Mouse (Mus musculus) hindbrain, postnatal 0 days (tissue): ENCODE measurements around the gene Inpp4b. TPM values are rescaled to one million over a fixed set of nuclear protein-coding genes. Genes with fewer than 3 reads are reported as not detected.

Experiments
- ATAC-seq: fragments of 200-750 bp; cut with Nextera tagmentation; 2 replicates; pipeline ENCODE4 v1.8.0; 2017; ENCODE audit warnings: mild to moderate bottlenecking, moderate TSS enrichment, moderate library complexity
- DNase-seq: peaks from one replicate; pipeline ENCODE4 v3.0.0-alpha.2; 2015; ENCODE audit warnings: low spot score
- H3K27ac ChIP-seq: fragments of 300-500 bp; sonication (generic); 2 replicates; pipeline ENCODE4 v1.5.1; 2014; ENCODE audit warnings: mild to moderate bottlenecking
- H3K27me3 ChIP-seq: fragments of 300-500 bp; sonication (generic); 2 replicates; pipeline ENCODE4 v1.6.1; 2014; ENCODE audit warnings: low read length, mixed read lengths; ENCODE audit not compliant: insufficient read depth
- H3K36me3 ChIP-seq: fragments of 300-500 bp; sonication (generic); 2 replicates; pipeline ENCODE4 v1.6.1; 2014; ENCODE audit warnings: low read length, mixed read lengths; ENCODE audit not compliant: insufficient read depth
- H3K4me1 ChIP-seq: fragments of 300-500 bp; sonication (generic); 2 replicates; pipeline ENCODE4 v1.6.1; 2014; ENCODE audit warnings: antibody characterized with exemption, low read length, mixed read lengths; ENCODE audit not compliant: insufficient read depth
- H3K4me2 ChIP-seq: fragments of 300-500 bp; sonication (generic); 2 replicates; pipeline ENCODE4 v1.6.1; 2014; ENCODE audit warnings: low read depth, mild to moderate bottlenecking, low read length, moderate library complexity, mixed read lengths
- H3K4me3 ChIP-seq: fragments of 300-500 bp; sonication (generic); 2 replicates; pipeline ENCODE4 v1.5.1; 2014; ENCODE audit warnings: low read length
- H3K9ac ChIP-seq: fragments of 300-500 bp; sonication (generic); replicated peaks from 2 replicates; pipeline ENCODE4 v1.6.1; 2014; ENCODE audit warnings: mild to moderate bottlenecking, low read length, moderate library complexity, mixed read lengths
- H3K9me3 ChIP-seq: fragments of 300-500 bp; sonication (generic); 2 replicates; pipeline ENCODE4 v1.6.1; 2016; ENCODE audit warnings: low read length, mixed read lengths
- CTCF ChIP-seq: IDR thresholded peaks from 2 replicates; pipeline ENCODE4 v1.5.1; 2016; ENCODE audit warnings: antibody characterized with exemption, control low read depth, low read depth
- WGBS: fragments of 180-500 bp; shearing (Covaris S2); extraction: QIAGEN DNeasy Blood & Tissue Kit; methylation state at CpG from one replicate; pipeline ENCODE4 v1.1.7; 2014; 5-methylcytosine and 5-hydroxymethylcytosine counted together
- polyA plus RNA-seq: library from polyadenylated mRNA; unstranded; fragments of >200 nt; fragmentation: Nextera tagmentation; extraction: Ambion mirVana; gene quantifications from 2 replicates; pipeline ENCODE4 v1.2.1, GENCODE M21; 2015
- total RNA-seq: library from RNA; depleted of rRNA; stranded (reverse); fragments of >200 nt; gene quantifications from 2 replicates; pipeline ENCODE4 v1.2.3, GENCODE M21; 2014

The Inpp4b gene
- total and polyA plus RNA-seq, 2 experiments from 2014 or later = 8.1 to 8.2 TPM

DNA sequence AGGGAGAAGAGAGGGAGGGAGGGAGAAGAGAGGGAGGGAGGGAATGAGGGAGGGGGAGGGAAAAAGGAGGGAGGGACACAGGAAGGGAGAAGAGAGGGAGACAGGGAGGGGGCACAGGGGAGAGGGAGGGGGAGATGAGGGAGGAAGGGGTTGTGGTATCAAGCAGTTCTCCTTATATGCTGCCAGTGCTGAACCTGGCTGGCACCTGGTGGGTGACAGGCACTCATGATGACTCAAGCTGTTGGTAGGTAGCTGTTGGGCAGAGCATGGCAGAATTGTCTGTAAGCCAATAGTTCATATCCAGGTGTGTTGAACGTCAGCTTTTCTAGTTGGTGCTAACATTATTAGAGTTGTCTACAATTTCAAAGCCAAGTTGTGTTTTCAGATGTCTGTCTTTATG, 512.7 kb downstream of the Inpp4b start:
- WGBS = 80% methylated on average over 1 of the region's 1 CpGs
- H3K4me1 ChIP-seq = no peaks in the 10 kb centered on the region
- no peak overlapping the region for H3K4me3 ChIP-seq
- no peak overlapping the region for H3K27ac ChIP-seq
- ATAC-seq (no peak), DNase-seq (no peak)
- H3K9ac ChIP-seq = no peak overlapping the region
- H3K4me2 ChIP-seq = no peak overlapping the region
- H3K27me3 ChIP-seq = no peaks in the 10 kb centered on the region
- no peak for TF ChIP-seq CTCF
- H3K9me3 ChIP-seq = no peaks in the 10 kb centered on the region
- H3K36me3 ChIP-seq = no peaks in the 10 kb centered on the region

DNA sequence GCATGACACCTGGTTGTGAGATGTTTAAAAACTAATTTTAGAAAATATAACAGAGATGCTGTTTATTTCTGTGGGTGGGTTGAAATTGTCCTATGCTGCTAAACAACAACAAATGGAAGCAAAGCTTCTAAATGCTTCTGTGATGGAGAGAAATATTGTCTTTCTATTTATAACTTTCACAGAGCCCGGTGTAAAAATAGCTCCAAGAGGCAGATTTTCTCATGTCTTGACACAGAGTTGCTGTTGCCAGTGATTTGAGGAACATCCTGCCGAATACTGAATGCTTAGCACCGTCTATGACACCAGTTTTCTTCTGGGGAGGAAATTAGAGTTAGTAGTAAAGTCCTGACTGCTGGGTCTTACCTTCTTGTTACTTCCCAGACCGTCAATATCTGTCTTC, 513.8 kb downstream of the Inpp4b start:
- no peak for DNase-seq
- 76% methylated on average over 4 of the region's 4 CpGs for WGBS
- Histone ChIP-seq H3K4me3 (no peak overlapping the region), H3K27ac (no peak overlapping the region), H3K9me3 (no peaks in the 10 kb centered on the region), H3K4me2 (no peak overlapping the region), H3K4me1 (no peaks in the 10 kb centered on the region), H3K9ac (no peak overlapping the region), H3K27me3 (no peaks in the 10 kb centered on the region), H3K36me3 (no peaks in the 10 kb centered on the region)
- no peak for TF ChIP-seq CTCF
- ATAC-seq = no peak

DNA sequence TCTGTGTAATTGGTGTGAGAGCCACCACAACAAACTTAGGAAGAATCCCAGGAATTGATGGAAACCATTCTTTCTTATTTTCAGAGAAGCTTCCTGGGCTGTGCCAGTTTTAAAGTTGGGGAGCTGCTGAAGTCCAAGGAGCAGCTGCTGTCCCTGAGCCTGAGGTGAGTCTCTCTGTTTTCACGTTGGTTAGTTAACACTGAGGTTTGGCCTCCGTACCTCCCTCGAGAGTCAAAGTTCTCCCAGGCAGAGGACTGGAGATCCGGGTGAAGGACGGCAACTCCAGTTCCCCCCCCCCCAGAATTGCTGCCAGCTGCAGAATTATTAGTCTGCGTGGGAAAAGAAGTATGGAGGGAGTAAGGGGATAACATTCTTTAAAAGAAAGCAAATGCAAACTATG, 514.3 kb downstream of the Inpp4b start:
- Histone ChIP-seq H3K9ac (no peak overlapping the region), H3K27me3 (no peaks in the 10 kb centered on the region), H3K9me3 (no peaks in the 10 kb centered on the region), H3K36me3 (no peaks in the 10 kb centered on the region), H3K27ac (no peak overlapping the region), H3K4me1 (no peaks in the 10 kb centered on the region), H3K4me2 (no peak overlapping the region), H3K4me3 (no peak overlapping the region)
- DNase-seq (no peak), ATAC-seq (no peak)
- no peak for TF ChIP-seq CTCF
- WGBS = 78% methylated on average over 6 of the region's 6 CpGs

DNA sequence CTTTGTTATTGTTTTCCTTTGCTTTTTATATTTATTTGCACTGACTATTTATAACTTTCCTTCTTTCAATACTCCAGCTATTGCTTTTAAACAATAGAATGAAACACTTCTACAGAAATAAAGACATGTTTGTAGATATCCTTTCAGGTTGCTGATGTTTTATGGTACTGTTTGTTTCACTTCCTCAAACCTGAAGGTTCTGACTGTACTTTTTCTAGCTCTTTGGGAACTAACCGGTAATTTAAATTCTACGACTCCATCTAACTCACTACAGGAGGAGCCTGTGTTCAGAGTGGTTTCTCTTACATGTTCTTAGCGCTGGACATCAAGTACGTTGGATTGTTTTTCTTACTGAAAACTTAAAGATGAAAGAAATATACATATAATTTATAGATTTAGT, 516.0 kb downstream of the Inpp4b start:
- H3K4me2 ChIP-seq = no peak overlapping the region
- H3K4me1 ChIP-seq = no peaks in the 10 kb centered on the region
- ATAC-seq (no peak), DNase-seq (no peak)
- 93% methylated on average over 4 of the region's 4 CpGs for WGBS
- no peaks in the 10 kb centered on the region for H3K9me3 ChIP-seq
- H3K27me3 ChIP-seq = no peaks in the 10 kb centered on the region
- H3K27ac ChIP-seq = no peak overlapping the region
- H3K9ac ChIP-seq = no peak overlapping the region
- H3K36me3 ChIP-seq = no peaks in the 10 kb centered on the region
- no peak for TF ChIP-seq CTCF
- H3K4me3 ChIP-seq = no peak overlapping the region

DNA sequence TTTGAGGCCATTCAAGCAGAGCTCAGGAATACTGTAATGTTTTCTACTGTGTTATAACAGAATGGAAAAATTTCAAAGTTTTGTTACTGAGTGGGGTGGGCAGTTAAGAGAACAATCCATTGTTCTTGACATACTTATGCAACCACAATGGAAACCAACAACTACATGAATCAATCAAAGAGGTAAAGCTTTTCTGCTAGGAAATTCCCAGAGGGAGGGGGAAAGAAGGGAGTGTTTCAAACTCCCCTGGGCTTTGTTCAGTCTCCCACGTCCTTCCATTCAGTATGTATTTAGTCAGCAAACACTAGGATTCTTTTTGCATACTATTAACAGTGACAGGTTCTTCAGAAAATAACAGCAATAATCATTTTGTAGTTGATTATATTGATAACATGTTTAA, 517.4 kb downstream of the Inpp4b start:
- H3K27me3 ChIP-seq = no peaks in the 10 kb centered on the region
- H3K9ac ChIP-seq = no peak overlapping the region
- 62% methylated on average over 1 of the region's 1 CpGs for WGBS
- H3K9me3 ChIP-seq = no peaks in the 10 kb centered on the region
- no peak overlapping the region for H3K4me2 ChIP-seq
- H3K27ac ChIP-seq = no peak overlapping the region
- no peaks in the 10 kb centered on the region for H3K4me1 ChIP-seq
- DNase-seq = no peak
- no peak for TF ChIP-seq CTCF
- no peaks in the 10 kb centered on the region for H3K36me3 ChIP-seq
- H3K4me3 ChIP-seq = no peak overlapping the region
- ATAC-seq = no peak

DNA sequence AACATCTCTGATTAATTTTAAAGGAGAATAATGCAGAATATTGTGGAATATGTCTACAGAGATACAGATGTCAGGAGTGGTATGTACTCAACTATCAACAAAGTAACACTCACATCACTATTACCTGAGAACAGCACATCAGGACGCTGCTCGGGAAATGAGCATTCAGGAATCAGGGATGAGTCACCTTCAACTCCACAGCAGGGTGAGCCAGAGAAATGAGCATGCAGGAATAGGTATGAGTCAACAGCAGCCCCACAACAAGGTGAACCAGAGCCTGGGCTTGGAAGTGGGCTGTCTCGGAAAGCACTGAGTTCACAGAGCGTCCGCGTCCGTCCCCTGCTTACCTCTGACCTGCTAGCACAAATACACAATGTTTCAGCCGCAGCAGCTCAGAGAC, 519.0 kb downstream of the Inpp4b start:
- Histone ChIP-seq H3K9ac (no peak overlapping the region), H3K4me3 (no peak overlapping the region), H3K4me1 (no peaks in the 10 kb centered on the region), H3K4me2 (no peak overlapping the region), H3K9me3 (no peaks in the 10 kb centered on the region), H3K27me3 (no peaks in the 10 kb centered on the region), H3K36me3 (no peaks in the 10 kb centered on the region), H3K27ac (no peak overlapping the region)
- TF ChIP-seq CTCF = no peak
- ATAC-seq (no peak), DNase-seq (no peak)
- WGBS = 95% methylated on average over 8 of the region's 8 CpGs

DNA sequence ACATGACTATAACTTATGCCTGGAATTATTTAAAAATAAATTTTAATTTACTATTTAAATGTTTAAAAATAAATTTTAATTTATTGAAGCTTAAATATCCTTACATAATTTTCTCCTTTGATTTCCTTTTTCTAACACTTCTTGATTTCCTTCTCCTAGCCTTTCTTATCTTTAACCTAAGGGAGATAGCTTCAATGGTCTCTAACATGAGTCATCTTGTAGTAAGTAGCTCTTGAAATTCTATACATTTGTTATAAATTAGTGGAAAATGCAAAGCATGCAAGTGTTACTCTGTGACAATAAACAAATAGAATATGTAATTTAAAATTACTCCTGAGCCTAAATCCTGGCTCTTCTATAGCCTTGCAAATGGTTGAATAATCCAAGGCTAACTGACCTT, 520.4 kb downstream of the Inpp4b start:
- no peak for ATAC-seq
- Histone ChIP-seq H3K4me3 (no peak overlapping the region), H3K4me2 (no peak overlapping the region), H3K9ac (no peak overlapping the region), H3K36me3 (no peaks in the 10 kb centered on the region), H3K27ac (no peak overlapping the region), H3K4me1 (no peaks in the 10 kb centered on the region), H3K9me3 (no peaks in the 10 kb centered on the region), H3K27me3 (no peaks in the 10 kb centered on the region)
- TF ChIP-seq CTCF = no peak
- DNase-seq = no peak
